Mouse (Mus musculus) neural tube, postnatal 0 days (tissue): ENCODE measurements around the gene Lonp1. TPM values are rescaled to one million over a fixed set of nuclear protein-coding genes. Genes with fewer than 3 reads are reported as not detected.

Experiments
- polyA plus RNA-seq: library from polyadenylated mRNA; unstranded; fragments of >200 nt; fragmentation: Nextera tagmentation; extraction: Ambion mirVana; gene quantifications from 2 replicates; pipeline ENCODE4 v1.2.1, GENCODE M21; 2015

Gene Lonp1
- polyA plus RNA-seq: 42.0 and 44.9 TPM in 2 replicates

GRCm38 (mm10) chr17:56626754-56627470 lies at the start of gene Lonp1:
Gene Lonp1, minus strand, starts transcription at chr17:56626887.

GRCm38 (mm10) chr17:56672941-56673646 lies 46.4 kb upstream of the Lonp1 start, which contains the start of gene Ranbp3:
Gene Ranbp3, plus strand, starts transcription at chr17:56673294.

GRCm38 (mm10) chr17:56627530-56628277 lies 1.0 kb upstream of the Lonp1 start, which contains the start of gene Catsperd:
Gene Catsperd, plus strand, starts transcription at chr17:56628143.

GRCm38 (mm10) chr17:56613236-56613844 lies 13.3 kb downstream of the Lonp1 start, which contains the start of gene Rpl36:
Gene Rpl36, plus strand, starts transcription at chr17:56613416.

GRCm38 (mm10) chr17:56609452-56610171 lies 17.1 kb downstream of the Lonp1 start, which contains the start of gene 2410015M20Rik:
Gene 2410015M20Rik, minus strand, starts transcription at chr17:56609771.

GRCm38 (mm10) chr17:56584257-56585130 lies 42.2 kb downstream of the Lonp1 start, which contains the start of the genes Safb2 and Safb:
Gene Safb2, minus strand, starts transcription at chr17:56584585.
Gene Safb, plus strand, starts transcription at chr17:56584825.

Other genes starting within 250 kb of the Lonp1 start
- 159 and 196 TPM in 2 replicates for gene Ptprs, start 150.4 kb downstream of the Lonp1 start, polyA plus RNA-seq
- gene Znrf4, start 114.5 kb downstream of the Lonp1 start, polyA plus RNA-seq: not detected in 2 replicates
- gene Gm20219, start 72.5 kb downstream of the Lonp1 start, polyA plus RNA-seq: 0.36 and 0.84 TPM in 2 replicates
- gene Safb2, start 42.3 kb downstream of the Lonp1 start, polyA plus RNA-seq: 42.3 and 55.9 TPM in 2 replicates
- 71.8 and 80.4 TPM in 2 replicates for gene Safb, start 42.1 kb downstream of the Lonp1 start, polyA plus RNA-seq
- gene 2410015M20Rik, start 17.1 kb downstream of the Lonp1 start, polyA plus RNA-seq: 234 and 256 TPM in 2 replicates
- gene Rpl36, start 13.5 kb downstream of the Lonp1 start, polyA plus RNA-seq: 1,131 and 1,363 TPM in 2 replicates
- gene Catsperd, start 1.3 kb upstream of the Lonp1 start, polyA plus RNA-seq: 0.87 and 0.97 TPM in 2 replicates
- 71.4 and 81.5 TPM in 2 replicates for gene Ranbp3, start 46.4 kb upstream of the Lonp1 start, polyA plus RNA-seq
- 830 and 877 TPM in 2 replicates for gene Ndufa11, start 90.9 kb upstream of the Lonp1 start, polyA plus RNA-seq
- 13.2 and 19.0 TPM in 2 replicates for gene Vmac, start 91.1 kb upstream of the Lonp1 start, polyA plus RNA-seq
- gene Nrtn, start 130.6 kb upstream of the Lonp1 start, polyA plus RNA-seq: 6.2 and 7.9 TPM in 2 replicates
- 85.8 and 101 TPM in 2 replicates for gene Dus3l, start 137.9 kb upstream of the Lonp1 start, polyA plus RNA-seq
- 0.33 and 0.53 TPM in 2 replicates for gene Prr22, start 143.4 kb upstream of the Lonp1 start, polyA plus RNA-seq
- 3.5 and 4.8 TPM in 2 replicates for gene Rfx2, start 204.1 kb upstream of the Lonp1 start, polyA plus RNA-seq
- not detected in 2 replicates for gene Acsbg2, start 247.6 kb upstream of the Lonp1 start, polyA plus RNA-seq
- 0.15 and 0.24 TPM in 2 replicates for gene 1700061G19Rik, start 248.6 kb upstream of the Lonp1 start, polyA plus RNA-seq